ENCODE assay signal across 8 mouse cellular contexts in the genomic region with DNA sequence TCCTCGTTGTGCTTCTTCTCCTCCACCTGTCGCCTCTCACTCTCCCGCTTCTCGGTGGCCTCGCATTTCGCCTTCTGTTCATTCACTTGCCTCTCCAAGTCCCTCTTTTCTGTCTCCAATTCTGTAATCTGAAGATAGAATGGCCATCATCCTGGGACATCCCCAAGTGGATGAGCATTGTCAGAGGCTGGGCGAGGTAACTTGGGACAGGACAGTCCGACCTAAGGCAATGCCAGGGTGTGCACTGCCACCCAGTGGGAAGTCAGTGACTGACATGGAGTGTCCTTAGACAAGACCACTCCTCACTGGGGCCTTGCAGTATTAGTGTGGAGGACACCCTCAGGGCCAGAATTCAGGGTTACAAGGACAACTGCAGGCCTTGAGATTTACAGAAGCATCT. TPM values are rescaled to one million over a fixed set of nuclear protein-coding genes. Genes with fewer than 3 reads are reported as not detected.
DNase-seq lines count a peak whose midpoint lies in the region; ATAC-seq and TF ChIP-seq lines count a peak whose summit lies in the region.

No protein-coding gene starts in this region.

- no peak overlapping the region for H3K9ac ChIP-seq in forebrain, embryonic 12.5 days
- H3K9ac ChIP-seq in neural tube, embryonic 15.5 days (replicated peaks): no peak overlapping the region

- WGBS in forebrain, embryonic 12.5 days: 4% methylated on average over 8 of the region's 8 CpGs
- WGBS in neural tube, embryonic 15.5 days: 2% methylated on average over 8 of the region's 8 CpGs

- peak; percentile 93 for TF ChIP-seq CTCF in layer of hippocampus, adult 2 months (conservative IDR thresholded peaks at IDR 0.05)

- H3K4me1 ChIP-seq in forebrain, embryonic 12.5 days: peaks cover 4% of the 10 kb centered on the region
- H3K4me1 ChIP-seq in neural tube, embryonic 15.5 days: peaks cover 5% of the 10 kb centered on the region

- peak; percentile 72 for ATAC-seq in forebrain, embryonic 12.5 days (ENCODE audit: low FRiP score)
- peak; percentile 79 for ATAC-seq in neural tube, embryonic 15.5 days (ENCODE audit: low FRiP score)

- H3K27me3 ChIP-seq in forebrain, embryonic 12.5 days: no peaks in the 10 kb centered on the region
- no peaks in the 10 kb centered on the region for H3K27me3 ChIP-seq in neural tube, embryonic 15.5 days (replicated peaks)

- no peaks in the 10 kb centered on the region for H3K9me3 ChIP-seq in forebrain, embryonic 12.5 days
- H3K9me3 ChIP-seq in neural tube, embryonic 15.5 days (replicated peaks): no peaks in the 10 kb centered on the region

- H3K27ac ChIP-seq in forebrain, embryonic 12.5 days: no peak overlapping the region
- no peak overlapping the region for H3K27ac ChIP-seq in layer of hippocampus, adult 2 months
- H3K27ac ChIP-seq in neural tube, embryonic 15.5 days (replicated peaks): no peak overlapping the region

- H3K4me3 ChIP-seq in forebrain, embryonic 12.5 days (replicated peaks): 0 out of 2 replicates have a peak overlapping the region, but pooled peaks have one; percentile 3
- peak overlapping the region; percentile 28 for H3K4me3 ChIP-seq in layer of hippocampus, adult 2 months
- H3K4me3 ChIP-seq in neural tube, embryonic 15.5 days (replicated peaks): peak overlapping the region; percentile 10; the same call in 1 of the 2 replicates

- intact Hi-C loops in heart, postnatal 36 days (cut with DNase I): loop anchor here (1.0 kb wide), 1 partner anchor 116 kb away; no protein-coding TSS in a partner anchor

- peaks cover 25% of the 10 kb centered on the region for H3K36me3 ChIP-seq in forebrain, embryonic 12.5 days (replicated peaks)
- H3K36me3 ChIP-seq in neural tube, embryonic 15.5 days: peaks cover 22% of the 10 kb centered on the region

- H3K4me2 ChIP-seq in forebrain, embryonic 12.5 days: peak overlapping the region; percentile 42
- peak overlapping the region; percentile 52 for H3K4me2 ChIP-seq in neural tube, embryonic 15.5 days

- peak; percentile 55 for DNase-seq in CD4-positive, CD25-positive, alpha-beta regulatory T cell, adult 2 months (ENCODE audit: low read depth, low spot score)
- peak; percentile 40 for DNase-seq in adrenal gland, adult 8-10 months
- DNase-seq in heart, postnatal 36 days: peak; percentile 52 to 56
- peak in 1 of 2 experiments; percentile 51 for DNase-seq in layer of hippocampus, adult 2 months (ENCODE audit: low spot score in 2 of 2)
- DNase-seq in lung, adult 18-20 months: peak; percentile 54 to 65
- DNase-seq in thymus, postnatal 0 days (ENCODE audit: low spot score): peak; percentile 51

RNA-seq across cellular contexts. Expression of gene Dnali1, which starts 6.5 kb away (rescaled TPM):
- under 1 TPM in 2 of 4 experiments, not detected in 2; 0.13 to 0.14 TPM for total RNA-seq in adrenal gland, adult 8-10 months (2022)
- 0.28 and 0.41 TPM in 2 replicates for polyA plus RNA-seq in forebrain, embryonic 12.5 days (2016; fragmentation: Nextera tagmentation; extraction: Ambion mirVana)
- not detected for total RNA-seq in heart, postnatal 36 days (2021)
- under 1 TPM; 0.64 to 1.00 TPM for total RNA-seq in layer of hippocampus, adult 2 months (2021)
- polyA plus RNA-seq in neural tube, embryonic 15.5 days (2015; fragmentation: Nextera tagmentation; extraction: Ambion mirVana): 0.70 and 0.79 TPM in 2 replicates
- polyA plus RNA-seq in thymus, postnatal 0 days (2015; fragmentation: Nextera tagmentation; extraction: Ambion mirVana): 0.22 and 0.30 TPM in 2 replicates

RNA-seq across cellular contexts. Expression of gene Snip1, which starts 7.4 kb away (rescaled TPM):
- 10 to 100 TPM; 17.2 to 20.1 (median 19.5) TPM for total RNA-seq in adrenal gland, adult 8-10 months (2022)
- polyA plus RNA-seq in forebrain, embryonic 12.5 days (2016; fragmentation: Nextera tagmentation; extraction: Ambion mirVana): 29.8 and 32.2 TPM in 2 replicates
- 1 to 10 TPM; 6.5 to 9.2 TPM for total RNA-seq in heart, postnatal 36 days (2021)
- total RNA-seq in layer of hippocampus, adult 2 months (2021): 10 to 100 TPM; 14.6 to 16.3 TPM
- polyA plus RNA-seq in neural tube, embryonic 15.5 days (2015; fragmentation: Nextera tagmentation; extraction: Ambion mirVana): 24.1 and 24.3 TPM in 2 replicates
- polyA plus RNA-seq in thymus, postnatal 0 days (2015; fragmentation: Nextera tagmentation; extraction: Ambion mirVana): 37.3 and 38.2 TPM in 2 replicates

RNA-seq across cellular contexts. Expression of gene Meaf6, which starts 25.9 kb away (rescaled TPM):
- total RNA-seq in adrenal gland, adult 8-10 months (2022): 10 to 100 TPM; 24.8 to 35.4 (median 32.6) TPM
- 128 and 138 TPM in 2 replicates for polyA plus RNA-seq in forebrain, embryonic 12.5 days (2016; fragmentation: Nextera tagmentation; extraction: Ambion mirVana)
- 10 to 100 TPM; 19.9 to 21.3 TPM for total RNA-seq in heart, postnatal 36 days (2021)
- total RNA-seq in layer of hippocampus, adult 2 months (2021): 100 to 1,000 TPM; 111 to 116 TPM
- polyA plus RNA-seq in neural tube, embryonic 15.5 days (2015; fragmentation: Nextera tagmentation; extraction: Ambion mirVana): 141 and 164 TPM in 2 replicates
- 48.4 and 57.8 TPM in 2 replicates for polyA plus RNA-seq in thymus, postnatal 0 days (2015; fragmentation: Nextera tagmentation; extraction: Ambion mirVana)

RNA-seq across cellular contexts. Expression of gene Gnl2, which starts 42.6 kb away (rescaled TPM):
- total RNA-seq in adrenal gland, adult 8-10 months (2022): 10 to 100 TPM; 40.2 to 71.5 (median 55.5) TPM
- polyA plus RNA-seq in forebrain, embryonic 12.5 days (2016; fragmentation: Nextera tagmentation; extraction: Ambion mirVana): 97.1 and 103 TPM in 2 replicates
- total RNA-seq in heart, postnatal 36 days (2021): 10 to 100 TPM; 26.7 to 34.2 TPM
- 10 to 100 TPM; 67.9 to 76.1 TPM for total RNA-seq in layer of hippocampus, adult 2 months (2021)
- polyA plus RNA-seq in neural tube, embryonic 15.5 days (2015; fragmentation: Nextera tagmentation; extraction: Ambion mirVana): 88.6 and 91.7 TPM in 2 replicates
- 62.6 and 66.4 TPM in 2 replicates for polyA plus RNA-seq in thymus, postnatal 0 days (2015; fragmentation: Nextera tagmentation; extraction: Ambion mirVana)
